Mouse (Mus musculus) adrenal gland, adult 10 weeks (tissue): Measurements from ENCODE around the gene Olfr1508. TPM values are rescaled to one million over a fixed set of nuclear protein-coding genes. Genes with fewer than 3 reads are reported as not detected.

ENCODE experiments used
- polyA plus RNA-seq: library from polyadenylated mRNA; stranded (reverse); fragments of 350-450 nt; fragmentation: Illumina TruSeq; extraction: RNeasy Lipid Tissue Mini Kit (QIAGEN cat#74804); gene quantifications from one replicate; pipeline ENCODE4 v1.2.3, GENCODE M21; 2014; ENCODE audit warnings: low read depth, low replicate concordance

Gene Olfr1508
- not detected for polyA plus RNA-seq

DNA sequence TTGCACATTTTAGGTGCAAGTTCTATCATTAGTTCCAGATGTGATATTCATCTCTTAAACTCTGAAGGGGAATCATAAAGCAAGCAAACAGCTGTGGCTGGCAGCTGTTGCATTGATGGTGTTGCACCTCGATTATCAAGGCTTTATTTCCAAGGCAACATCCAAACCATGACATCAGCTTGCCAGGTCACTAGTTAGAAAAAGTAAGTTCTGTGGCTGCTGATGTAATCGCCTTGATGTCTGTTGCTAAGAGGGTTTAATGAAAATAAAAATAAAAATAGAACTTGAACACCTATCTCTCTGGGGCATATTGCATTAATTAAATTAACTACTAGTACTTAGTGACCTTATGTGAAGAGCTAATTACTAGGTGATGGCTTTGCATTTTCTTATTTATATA lies at the start of gene Olfr1508:
TSS of gene Olfr1508 (minus strand) at position 101 of the 400 bp plus-strand sequence.

GRCm38 (mm10) chr14:52495516-52495915 lies 28.2 kb upstream of the Olfr1508 start, which contains the start of gene Olfr1507:
TSS of gene Olfr1507 (minus strand) at chr14:52495749.

DNA sequence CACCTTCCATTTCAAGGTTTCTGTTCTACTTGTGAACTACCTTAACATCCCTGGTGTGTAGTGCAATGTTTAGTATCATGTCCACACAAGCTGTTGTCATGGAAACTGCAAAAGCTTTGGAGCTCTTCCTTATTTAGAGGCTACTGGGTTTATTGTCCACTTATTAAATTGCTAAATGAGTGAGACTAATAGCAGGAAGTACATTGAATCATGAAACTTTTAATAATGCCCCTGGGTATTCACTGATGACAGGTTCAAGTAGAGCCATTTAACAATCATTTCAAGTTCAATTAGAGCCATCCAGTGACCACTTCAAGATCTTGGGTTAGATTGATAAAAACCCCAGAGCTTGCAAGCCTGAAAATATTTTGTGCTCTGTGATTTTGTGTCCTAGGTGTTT lies 24.6 kb downstream of the Olfr1508 start, which contains the start of gene Olfr1509:
TSS of gene Olfr1509 (plus strand) at position 301 of the 400 bp plus-strand sequence.

GRCm38 (mm10) chr14:52414273-52414672 lies 53.0 kb downstream of the Olfr1508 start, which contains the start of gene Olfr1510:
TSS of gene Olfr1510 (minus strand) at chr14:52414373.

Other genes with a start within 250 kb of the Olfr1508 start
- 68.3 TPM for gene Chd8, start 209.7 kb downstream of the Olfr1508 start, polyA plus RNA-seq
- 48.2 TPM for gene Tox4, start 188.3 kb downstream of the Olfr1508 start, polyA plus RNA-seq
- gene Rab2b, start 187.9 kb downstream of the Olfr1508 start, polyA plus RNA-seq: 88.1 TPM
- 40.5 TPM for gene Mettl3, start 162.4 kb downstream of the Olfr1508 start, polyA plus RNA-seq
- gene Sall2, start 138.7 kb downstream of the Olfr1508 start, polyA plus RNA-seq: 4.6 TPM
- gene Olfr1513, start 111.1 kb downstream of the Olfr1508 start, polyA plus RNA-seq: not detected
- not detected for gene Olfr1512, start 88.3 kb downstream of the Olfr1508 start, polyA plus RNA-seq
- not detected for gene Olfr1511, start 70.1 kb downstream of the Olfr1508 start, polyA plus RNA-seq
- gene Olfr1510, start 53.1 kb downstream of the Olfr1508 start, polyA plus RNA-seq: not detected
- not detected for gene Olfr1509, start 24.5 kb downstream of the Olfr1508 start, polyA plus RNA-seq
- gene Olfr1507, start 28.3 kb upstream of the Olfr1508 start, polyA plus RNA-seq: not detected